Mouse (Mus musculus): ENCODE results near the gene Zfp358. TPM values are rescaled to one million over a fixed set of nuclear protein-coding genes. Genes with fewer than 3 reads are reported as not detected.

The Zfp358 gene
- 10 to 100 TPM in 1 of 2 experiments, 1 to 10 TPM in 1; 5.3 to 13.0 TPM for polyA plus RNA-seq (2017; shearing (Covaris generic))

DNA sequence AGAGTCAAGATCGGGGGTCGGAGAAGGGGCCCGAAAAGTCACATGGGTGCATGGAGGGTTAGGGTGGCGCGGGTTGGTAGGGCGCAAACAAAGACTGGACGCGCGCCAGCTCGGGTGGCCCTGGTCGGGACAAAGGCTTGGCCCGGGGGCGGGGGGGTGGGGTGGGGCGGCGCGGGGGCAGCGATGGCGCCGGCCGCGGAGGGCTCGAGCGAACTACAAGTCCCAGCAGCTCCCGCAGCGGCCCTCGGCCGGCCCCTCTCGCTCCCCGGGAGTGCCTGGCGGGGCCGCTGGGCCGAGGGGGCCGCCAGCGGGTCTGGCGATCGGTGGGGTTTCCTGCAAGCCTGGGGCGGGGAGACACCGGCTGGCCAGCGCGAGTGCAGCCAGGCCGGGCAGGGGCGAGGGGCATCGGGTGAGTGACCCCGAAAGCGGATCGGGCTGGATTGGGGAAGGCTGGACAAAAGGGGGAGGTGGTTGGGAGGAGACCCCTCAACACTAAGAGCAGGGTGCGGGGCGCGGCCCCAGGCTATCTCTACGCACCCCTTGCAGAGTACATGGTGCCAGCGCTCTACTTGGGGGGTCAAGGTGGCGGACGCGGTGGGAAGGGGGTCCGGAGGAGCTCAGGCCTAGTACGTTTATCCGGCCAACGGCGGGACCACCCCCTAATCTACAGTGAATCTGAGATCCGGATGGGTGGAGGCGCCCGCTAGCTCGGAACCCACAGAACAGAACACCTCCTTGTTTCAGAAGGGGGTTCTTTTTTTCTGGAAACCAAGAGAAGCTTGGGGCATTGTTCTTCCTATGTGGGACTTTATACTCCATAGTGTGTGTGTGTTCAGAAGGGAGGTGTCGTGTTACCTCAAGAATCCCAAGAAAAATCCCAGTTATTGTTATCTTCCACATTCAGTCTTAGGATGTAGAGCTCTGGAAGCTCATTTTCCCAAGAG, at the start of gene Zfp358:
Gene Zfp358 (plus strand): TSS at position 238 of the 944 bp plus-strand sequence.

DNA sequence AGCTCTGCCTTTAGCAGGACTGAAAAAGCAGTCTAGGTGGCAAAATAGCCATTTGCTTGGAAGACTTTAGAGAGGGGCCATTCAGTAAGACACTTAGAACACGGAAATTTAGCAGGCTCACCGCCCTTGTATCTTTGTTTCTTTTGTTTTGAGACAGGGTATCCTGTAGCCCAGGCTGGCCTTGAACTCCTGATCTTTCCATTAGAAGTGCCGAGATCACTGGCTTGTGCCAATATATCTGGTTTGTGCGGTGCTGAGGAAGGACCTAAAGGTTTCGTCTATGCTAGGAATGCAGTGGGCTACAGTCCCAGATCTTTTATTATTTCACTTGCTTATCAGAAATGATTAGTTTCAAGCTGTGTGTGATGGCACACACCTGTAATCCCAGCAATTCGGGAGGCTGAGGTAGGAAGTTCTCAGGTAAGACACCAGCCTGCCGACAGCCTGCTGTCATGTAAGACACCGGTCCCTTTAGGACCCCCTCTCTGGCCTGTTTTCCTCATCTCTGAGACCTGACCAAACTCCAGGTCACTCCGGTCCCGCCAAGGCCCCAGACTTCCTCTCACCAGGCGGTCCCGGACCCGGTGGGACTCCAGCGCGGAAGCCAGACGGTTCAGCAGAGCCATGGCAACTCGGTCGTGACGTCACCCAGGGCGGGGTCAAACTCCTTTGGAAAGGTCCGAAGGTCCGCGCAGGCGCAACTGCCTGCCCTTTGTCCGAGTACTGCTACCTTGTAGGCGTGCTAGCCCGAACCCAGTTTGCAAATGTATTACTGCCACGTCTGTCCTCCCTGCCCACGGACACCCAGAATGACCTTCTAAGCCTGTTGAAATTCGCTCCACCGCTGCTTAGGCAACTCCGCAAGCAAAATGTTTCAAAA, 25.7 kb upstream of the Zfp358 start, which contains the start of gene Pex11g:
Gene Pex11g (minus strand): TSS at position 675 of the 880 bp plus-strand sequence.

DNA sequence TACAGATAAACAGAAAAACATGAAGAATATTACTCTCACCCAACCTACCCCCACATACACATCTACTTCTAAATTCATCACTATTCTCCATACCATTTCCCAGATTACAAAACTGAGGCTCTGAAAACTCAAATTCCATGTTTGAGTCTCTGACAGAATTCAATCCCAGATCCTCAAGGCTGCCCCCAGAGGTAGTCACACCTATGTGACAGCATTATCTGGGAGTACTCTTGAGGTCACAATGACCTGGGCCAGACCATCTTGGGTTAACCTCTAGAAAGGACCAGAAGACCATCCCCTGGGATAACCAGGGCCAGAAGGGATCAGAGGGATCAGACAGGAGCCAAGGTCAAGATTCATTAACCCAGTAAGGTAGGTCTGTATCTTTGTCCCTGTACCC, 22.4 kb upstream of the Zfp358 start, which contains the start of gene Tex45:
Gene Tex45 (plus strand): TSS at position 301 of the 400 bp plus-strand sequence.

DNA sequence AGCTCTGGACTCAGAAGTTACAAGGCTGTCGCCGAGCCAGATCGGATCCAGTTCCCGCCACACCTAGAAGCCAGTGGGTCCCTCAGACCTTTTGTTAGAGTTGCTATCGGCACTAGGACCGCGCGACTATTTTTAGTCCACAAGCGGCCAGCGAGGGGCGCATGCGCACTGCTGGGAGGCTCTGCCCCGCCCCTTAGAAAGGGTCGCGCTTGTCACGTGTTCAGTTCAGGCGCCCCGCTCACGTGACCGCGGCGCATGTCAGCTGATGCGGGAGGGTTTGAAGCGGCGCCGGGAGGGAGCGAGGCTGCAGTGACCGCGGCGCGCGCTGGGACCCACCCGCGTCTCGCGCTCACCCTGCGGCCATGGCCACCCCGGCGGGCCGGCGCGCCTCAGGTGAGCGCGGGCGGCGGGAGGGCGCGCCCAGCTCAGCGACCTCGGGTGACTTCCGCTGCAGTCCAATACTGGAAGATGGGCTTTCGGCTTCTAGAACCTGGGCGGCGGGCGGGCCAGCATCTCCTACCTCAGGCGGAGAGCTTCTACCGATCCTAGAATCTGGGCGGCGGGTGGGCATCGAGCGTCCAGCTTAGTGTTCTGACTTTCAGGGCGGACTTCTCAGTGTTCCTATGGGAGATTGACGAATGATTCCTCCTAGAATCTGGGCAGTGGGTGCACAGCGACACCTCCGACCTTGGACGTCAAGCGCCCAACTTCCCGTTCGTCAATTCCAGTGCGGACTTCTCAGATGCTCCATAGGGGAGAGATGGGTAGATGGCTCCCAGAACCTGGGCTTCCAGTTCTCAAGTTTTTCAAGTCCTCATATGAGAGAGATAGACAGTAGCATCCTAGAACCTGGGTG, 7.5 kb downstream of the Zfp358 start, which contains the start of gene Mcoln1:
Gene Mcoln1 (plus strand): TSS at position 223 of the 856 bp plus-strand sequence.

DNA sequence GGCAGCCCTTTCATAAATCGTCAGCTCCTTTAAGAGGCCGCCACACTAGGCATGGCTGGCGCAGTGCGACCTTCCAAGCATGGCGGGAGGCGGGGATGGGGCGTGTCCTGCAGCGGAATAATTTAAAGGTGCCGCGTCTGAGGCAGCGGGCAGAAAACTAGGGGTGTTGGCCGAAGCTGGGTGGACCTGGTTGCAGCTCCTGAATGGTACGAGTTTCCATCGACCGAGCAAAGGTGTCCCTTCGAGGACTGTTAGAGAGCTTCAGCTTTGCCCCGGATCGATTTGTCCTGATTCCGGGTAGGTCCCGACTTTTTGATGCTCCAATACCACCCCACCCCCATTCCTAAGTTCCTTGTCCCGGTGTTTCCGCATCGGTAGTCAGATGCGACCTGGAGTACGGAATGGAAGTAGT, 22.3 kb downstream of the Zfp358 start, which contains the start of gene Pnpla6:
Gene Pnpla6 (plus strand): TSS at position 125 of the 412 bp plus-strand sequence.

Other genes with a start within 250 kb of the Zfp358 start
- 10 to 100 TPM; 14.4 to 17.8 TPM for gene Insr, start 213.5 kb upstream of the Zfp358 start, polyA plus RNA-seq (2017; shearing (Covaris generic))
- 10 to 100 TPM; 73.5 to 80.4 TPM for gene A430078G23Rik, start 139.7 kb upstream of the Zfp358 start, polyA plus RNA-seq (2017; shearing (Covaris generic))
- gene Arhgef18, start 100.1 kb upstream of the Zfp358 start, polyA plus RNA-seq (2017; shearing (Covaris generic)): 10 to 100 TPM; 54.8 to 71.1 TPM
- gene Pex11g, start 25.5 kb upstream of the Zfp358 start, polyA plus RNA-seq (2017; shearing (Covaris generic)): 1 to 10 TPM; 4.8 to 5.7 TPM
- not detected for gene Tex45, start 22.3 kb upstream of the Zfp358 start, polyA plus RNA-seq (2017; shearing (Covaris generic))
- gene Mcoln1, start 7.3 kb downstream of the Zfp358 start, polyA plus RNA-seq (2017; shearing (Covaris generic)): 10 to 100 TPM; 79.5 to 93.9 TPM
- 10 to 100 TPM; 22.3 to 27.5 TPM for gene Pnpla6, start 22.2 kb downstream of the Zfp358 start, polyA plus RNA-seq (2017; shearing (Covaris generic))
- gene C330021F23Rik, start 74.9 kb downstream of the Zfp358 start, polyA plus RNA-seq (2017; shearing (Covaris generic)): under 1 TPM in 1 of 2 experiments, not detected in 1; 0.20 TPM
- gene Camsap3, start 94.2 kb downstream of the Zfp358 start, polyA plus RNA-seq (2017; shearing (Covaris generic)): under 1 TPM in 1 of 2 experiments, not detected in 1; 0.33 TPM
- gene Xab2, start 128.2 kb downstream of the Zfp358 start, polyA plus RNA-seq (2017; shearing (Covaris generic)): 10 to 100 TPM; 81.8 to 82.2 TPM
- 100 to 1,000 TPM; 122 to 131 TPM for gene Pet100, start 128.4 kb downstream of the Zfp358 start, polyA plus RNA-seq (2017; shearing (Covaris generic))
- gene Pcp2, start 132.4 kb downstream of the Zfp358 start, polyA plus RNA-seq (2017; shearing (Covaris generic)): under 1 TPM; 0.16 to 0.20 TPM
- 100 to 1,000 TPM; 211 to 215 TPM for gene Stxbp2, start 137.8 kb downstream of the Zfp358 start, polyA plus RNA-seq (2017; shearing (Covaris generic))
- not detected for gene Retn, start 162.6 kb downstream of the Zfp358 start, polyA plus RNA-seq (2017; shearing (Covaris generic))
- under 1 TPM; 0.36 to 0.92 TPM for gene Mcemp1, start 172.6 kb downstream of the Zfp358 start, polyA plus RNA-seq (2017; shearing (Covaris generic))
- gene Fcor, start 179.2 kb downstream of the Zfp358 start, polyA plus RNA-seq (2017; shearing (Covaris generic)): not detected
- gene Trappc5, start 183.2 kb downstream of the Zfp358 start, polyA plus RNA-seq (2017; shearing (Covaris generic)): 10 to 100 TPM; 27.9 to 28.4 TPM
- 1 to 10 TPM in 1 of 2 experiments, under 1 TPM in 1; 0.47 to 2.0 TPM for gene Fcer2a, start 201.0 kb downstream of the Zfp358 start, polyA plus RNA-seq (2017; shearing (Covaris generic))
- gene Clec4g, start 227.5 kb downstream of the Zfp358 start, polyA plus RNA-seq (2017; shearing (Covaris generic)): not detected

Measured in activated CD4-positive, CD25-positive, alpha-beta regulatory T cell (primary cell).